Mouse (Mus musculus): Measurements from ENCODE around the gene Exoc8. TPM values are rescaled to one million over a fixed set of nuclear protein-coding genes. Genes with fewer than 3 reads are reported as not detected.

Exoc8 gene
- polyA plus RNA-seq, 1 experiment from 2014 or later = 3.6 TPM

- peaks cover 16% of the 10 kb centered on the region for H3K4me1 ChIP-seq (ENCODE audit: control insufficient read depth, low read depth, low read length)
- WGBS (ENCODE audit: insufficient replicate concordance) = 68% methylated on average over 3 of the region's 3 CpGs
- H3K36me3 ChIP-seq (ENCODE audit: control insufficient read depth, insufficient read depth) = peaks cover 31% of the 10 kb centered on the region
- H3K9me3 ChIP-seq (replicated peaks; ENCODE audit: control insufficient read depth, low read length) = 0 out of 2 replicates have a peak, but pooled peaks cover 4% of the 10 kb centered on the region
- H3K4me3 ChIP-seq (ENCODE audit: low read depth, low read length) = no peak overlapping the region
- ATAC-seq (ENCODE audit: low read depth) = no peak
- H3K27ac ChIP-seq (ENCODE audit: low read length) = no peak overlapping the region
- no peaks in the 10 kb centered on the region for H3K27me3 ChIP-seq (ENCODE audit: control insufficient read depth, insufficient read depth, low read depth, low read length)
- no peak overlapping the region for H3K4me2 ChIP-seq (ENCODE audit: low read depth, low read length)
- no peak overlapping the region for H3K9ac ChIP-seq (ENCODE audit: low read depth, low read length)
Measured at GRCm38 (mm10) chr8:124892596-124892995, 4.9 kb downstream of the Exoc8 start.

- Histone ChIP-seq H3K9me3 (replicated peaks; ENCODE audit: control insufficient read depth, low read length) (0 out of 2 replicates have a peak, but pooled peaks cover 4% of the 10 kb centered on the region), H3K4me1 (ENCODE audit: control insufficient read depth, low read depth, low read length) (no peaks in the 10 kb centered on the region; the same call in 1 of the 2 replicates), H3K4me2 (ENCODE audit: low read depth, low read length) (no peak overlapping the region), H3K27me3 (ENCODE audit: control insufficient read depth, insufficient read depth, low read depth, low read length) (no peaks in the 10 kb centered on the region), H3K27ac (ENCODE audit: low read length) (no peak overlapping the region), H3K4me3 (ENCODE audit: low read depth, low read length) (no peak overlapping the region), H3K9ac (ENCODE audit: low read depth, low read length) (no peak overlapping the region), H3K36me3 (ENCODE audit: control insufficient read depth, insufficient read depth) (peaks cover 45% of the 10 kb centered on the region)
- WGBS (ENCODE audit: insufficient replicate concordance) = 87% methylated on average over 5 of the region's 5 CpGs
- no peak for ATAC-seq (ENCODE audit: low read depth)
Measured at GRCm38 (mm10) chr8:124888385-124888784, 9.1 kb downstream of the Exoc8 start.

- Histone ChIP-seq H3K27me3 (ENCODE audit: control insufficient read depth, insufficient read depth, low read depth, low read length) (no peaks in the 10 kb centered on the region), H3K36me3 (ENCODE audit: control insufficient read depth, insufficient read depth) (peaks cover 53% of the 10 kb centered on the region), H3K27ac (ENCODE audit: low read length) (no peak overlapping the region), H3K9me3 (replicated peaks; ENCODE audit: control insufficient read depth, low read length) (no peaks in the 10 kb centered on the region), H3K4me1 (ENCODE audit: control insufficient read depth, low read depth, low read length) (peaks cover 10% of the 10 kb centered on the region; the same call in 1 of the 2 replicates), H3K4me2 (ENCODE audit: low read depth, low read length) (no peak overlapping the region), H3K9ac (ENCODE audit: low read depth, low read length) (no peak overlapping the region), H3K4me3 (ENCODE audit: low read depth, low read length) (no peak overlapping the region)
- ATAC-seq (ENCODE audit: low read depth) = peak; percentile 75
- WGBS (ENCODE audit: insufficient replicate concordance) = 46% methylated on average over 10 of the region's 10 CpGs
Measured at GRCm38 (mm10) chr8:124878946-124879526, 18.5 kb downstream of the Exoc8 start.

GRCm38 (mm10) chr8:124878141-124878540, 19.4 kb downstream of the Exoc8 start:
- no peak overlapping the region for H3K27ac ChIP-seq (ENCODE audit: low read length)
- ATAC-seq (ENCODE audit: low read depth) = no peak
- H3K27me3 ChIP-seq (ENCODE audit: control insufficient read depth, insufficient read depth, low read depth, low read length) = no peaks in the 10 kb centered on the region
- no peak overlapping the region for H3K4me3 ChIP-seq (ENCODE audit: low read depth, low read length)
- H3K4me1 ChIP-seq (ENCODE audit: control insufficient read depth, low read depth, low read length) = peaks cover 10% of the 10 kb centered on the region; the same call in 1 of the 2 replicates
- WGBS (ENCODE audit: insufficient replicate concordance) = 69% methylated on average over 5 of the region's 5 CpGs
- H3K9ac ChIP-seq (ENCODE audit: low read depth, low read length) = no peak overlapping the region
- H3K36me3 ChIP-seq (ENCODE audit: control insufficient read depth, insufficient read depth) = peaks cover 52% of the 10 kb centered on the region
- H3K9me3 ChIP-seq (replicated peaks; ENCODE audit: control insufficient read depth, low read length) = no peaks in the 10 kb centered on the region
- no peak overlapping the region for H3K4me2 ChIP-seq (ENCODE audit: low read depth, low read length)

- no peak overlapping the region for H3K9ac ChIP-seq (ENCODE audit: low read depth, low read length)
- H3K4me2 ChIP-seq (ENCODE audit: low read depth, low read length) = no peak overlapping the region
- no peaks in the 10 kb centered on the region for H3K27me3 ChIP-seq (ENCODE audit: control insufficient read depth, insufficient read depth, low read depth, low read length)
- H3K9me3 ChIP-seq (replicated peaks; ENCODE audit: control insufficient read depth, low read length) = no peaks in the 10 kb centered on the region
- peaks cover 23% of the 10 kb centered on the region for H3K36me3 ChIP-seq (ENCODE audit: control insufficient read depth, insufficient read depth)
- ATAC-seq (ENCODE audit: low read depth) = no peak
- 64% methylated on average over 5 of the region's 5 CpGs for WGBS (ENCODE audit: insufficient replicate concordance)
- H3K4me3 ChIP-seq (ENCODE audit: low read depth, low read length) = no peak overlapping the region
- no peak overlapping the region for H3K27ac ChIP-seq (ENCODE audit: low read length)
- no peaks in the 10 kb centered on the region for H3K4me1 ChIP-seq (ENCODE audit: control insufficient read depth, low read depth, low read length)
Measured at GRCm38 (mm10) chr8:124872690-124873089, 24.8 kb downstream of the Exoc8 start.

GRCm38 (mm10) chr8:124872081-124872480, 25.4 kb downstream of the Exoc8 start:
- WGBS (ENCODE audit: insufficient replicate concordance) = 83% methylated on average over 7 of the region's 7 CpGs
- H3K4me2 ChIP-seq (ENCODE audit: low read depth, low read length) = no peak overlapping the region

GRCm38 (mm10) chr8:124871474-124871873, 26.0 kb downstream of the Exoc8 start:
- Histone ChIP-seq H3K4me2 (ENCODE audit: low read depth, low read length) (no peak overlapping the region), H3K36me3 (ENCODE audit: control insufficient read depth, insufficient read depth) (peaks cover 16% of the 10 kb centered on the region), H3K27ac (ENCODE audit: low read length) (no peak overlapping the region), H3K4me3 (ENCODE audit: low read depth, low read length) (no peak overlapping the region), H3K9me3 (replicated peaks; ENCODE audit: control insufficient read depth, low read length) (no peaks in the 10 kb centered on the region), H3K4me1 (ENCODE audit: control insufficient read depth, low read depth, low read length) (peaks cover 8% of the 10 kb centered on the region), H3K27me3 (ENCODE audit: control insufficient read depth, insufficient read depth, low read depth, low read length) (no peaks in the 10 kb centered on the region), H3K9ac (ENCODE audit: low read depth, low read length) (no peak overlapping the region)
- whole genome bisulfite sequencing (ENCODE audit: insufficient replicate concordance) = 70% methylated on average over 7 of the region's 7 CpGs
- no peak for ATAC-seq (ENCODE audit: low read depth)

More at GRCm38 (mm10) chr8:124872081-124872480, 25.4 kb downstream of the Exoc8 start:
- H3K36me3 ChIP-seq (ENCODE audit: control insufficient read depth, insufficient read depth) = peaks cover 20% of the 10 kb centered on the region
- no peak overlapping the region for H3K9ac ChIP-seq (ENCODE audit: low read depth, low read length)
- no peak overlapping the region for H3K27ac ChIP-seq (ENCODE audit: low read length)
- H3K9me3 ChIP-seq (replicated peaks; ENCODE audit: control insufficient read depth, low read length) = no peaks in the 10 kb centered on the region
- peaks cover 3% of the 10 kb centered on the region for H3K4me1 ChIP-seq (ENCODE audit: control insufficient read depth, low read depth, low read length)
- ATAC-seq (ENCODE audit: low read depth) = no peak
- H3K27me3 ChIP-seq (ENCODE audit: control insufficient read depth, insufficient read depth, low read depth, low read length) = no peaks in the 10 kb centered on the region
- H3K4me3 ChIP-seq (ENCODE audit: low read depth, low read length) = no peak overlapping the region

- no peak for ATAC-seq (ENCODE audit: low read depth)
- Histone ChIP-seq H3K4me2 (ENCODE audit: low read depth, low read length) (no peak overlapping the region), H3K36me3 (ENCODE audit: control insufficient read depth, insufficient read depth) (peaks cover 16% of the 10 kb centered on the region), H3K4me3 (ENCODE audit: low read depth, low read length) (no peak overlapping the region), H3K27me3 (ENCODE audit: control insufficient read depth, insufficient read depth, low read depth, low read length) (no peaks in the 10 kb centered on the region), H3K9ac (ENCODE audit: low read depth, low read length) (no peak overlapping the region), H3K27ac (ENCODE audit: low read length) (no peak overlapping the region), H3K4me1 (ENCODE audit: control insufficient read depth, low read depth, low read length) (peaks cover 22% of the 10 kb centered on the region), H3K9me3 (replicated peaks; ENCODE audit: control insufficient read depth, low read length) (no peaks in the 10 kb centered on the region)
- WGBS (ENCODE audit: insufficient replicate concordance) = 75% methylated on average over 6 of the region's 6 CpGs
Measured at GRCm38 (mm10) chr8:124869708-124870107, 27.8 kb downstream of the Exoc8 start.

GRCm38 (mm10) chr8:124867126-124867525, 30.4 kb downstream of the Exoc8 start:
- Histone ChIP-seq H3K4me3 (ENCODE audit: low read depth, low read length) (no peak overlapping the region), H3K4me2 (ENCODE audit: low read depth, low read length) (no peak overlapping the region), H3K4me1 (ENCODE audit: control insufficient read depth, low read depth, low read length) (peaks cover 30% of the 10 kb centered on the region), H3K9me3 (replicated peaks; ENCODE audit: control insufficient read depth, low read length) (no peaks in the 10 kb centered on the region), H3K27ac (ENCODE audit: low read length) (no peak overlapping the region), H3K36me3 (ENCODE audit: control insufficient read depth, insufficient read depth) (peaks cover 2% of the 10 kb centered on the region; the same call in 1 of the 2 replicates), H3K27me3 (ENCODE audit: control insufficient read depth, insufficient read depth, low read depth, low read length) (no peaks in the 10 kb centered on the region), H3K9ac (ENCODE audit: low read depth, low read length) (no peak overlapping the region)
- ATAC-seq (ENCODE audit: low read depth) = no peak
- 40% methylated on average over 2 of the region's 2 CpGs for WGBS (ENCODE audit: insufficient replicate concordance)
